Mouse (Mus musculus): ENCODE measurements around the gene Gxylt2.
A peak's percentile ranks its signal among the peaks of the same experiment; 100 is the strongest.

Gxylt2 gene

DNA sequence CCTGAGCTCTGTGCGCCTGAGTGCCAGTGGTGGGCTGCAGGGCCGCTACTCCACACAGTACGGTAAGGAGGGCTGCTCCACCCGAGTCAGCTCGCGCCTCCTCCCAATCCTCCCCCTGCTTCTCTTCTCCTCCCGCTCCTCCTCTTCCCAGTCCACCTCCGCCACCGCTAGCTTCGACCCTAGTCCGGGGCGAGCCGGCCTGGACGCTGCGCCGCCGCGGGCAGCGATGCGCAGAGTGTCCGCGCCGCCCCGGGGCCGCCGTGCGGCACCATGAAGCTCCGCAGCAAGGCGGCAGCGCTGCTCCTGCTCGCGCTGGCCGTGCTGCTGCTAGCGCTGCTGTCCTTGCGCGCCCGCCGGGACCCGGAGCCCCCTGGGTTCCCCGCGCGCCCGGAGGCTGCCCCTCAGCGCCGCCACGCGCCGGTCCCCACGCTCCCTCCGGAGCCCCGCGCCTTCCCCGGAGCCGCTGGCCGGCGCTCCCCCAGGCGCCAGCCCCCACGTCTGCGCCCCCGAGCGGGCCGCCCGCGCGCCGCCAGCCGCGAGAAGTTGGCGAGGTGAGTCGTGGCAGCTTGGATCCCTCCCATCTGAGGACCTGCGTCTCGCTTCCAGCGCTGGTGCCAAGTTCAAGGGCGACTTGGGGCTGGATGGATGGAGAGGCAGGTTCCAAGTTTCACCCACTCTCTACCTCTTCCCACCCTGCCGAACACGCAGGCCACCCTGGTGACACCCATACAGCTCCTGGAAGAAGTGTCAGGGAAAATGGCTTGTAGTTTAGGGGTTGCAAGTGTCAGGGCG, at the start of gene Gxylt2:
Gxylt2 (plus strand) TSS at position 161 of the 792 bp plus-strand sequence.
- no peak for DNase-seq

DNA sequence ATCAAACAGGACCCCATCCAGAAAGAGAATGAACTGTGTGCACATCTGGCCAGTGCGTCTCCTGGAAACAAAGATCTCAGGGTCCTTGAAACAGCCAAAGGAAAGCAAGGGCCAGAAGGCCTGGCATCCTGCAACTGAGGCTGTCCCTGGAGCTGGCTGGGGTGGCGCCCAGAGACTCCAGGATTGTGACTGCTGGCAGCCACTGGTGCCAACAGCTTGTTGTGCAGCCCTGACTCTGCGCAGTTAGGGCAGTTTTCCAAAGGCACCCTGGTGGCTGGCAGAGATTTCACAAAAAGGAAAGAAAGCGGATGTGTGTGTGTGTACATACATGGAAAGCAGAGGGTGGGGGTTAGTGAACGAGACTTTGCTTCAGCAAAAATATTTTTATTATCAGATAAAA, 44.1 kb upstream of the Gxylt2 start:
- DNase-seq = no peak

DNA sequence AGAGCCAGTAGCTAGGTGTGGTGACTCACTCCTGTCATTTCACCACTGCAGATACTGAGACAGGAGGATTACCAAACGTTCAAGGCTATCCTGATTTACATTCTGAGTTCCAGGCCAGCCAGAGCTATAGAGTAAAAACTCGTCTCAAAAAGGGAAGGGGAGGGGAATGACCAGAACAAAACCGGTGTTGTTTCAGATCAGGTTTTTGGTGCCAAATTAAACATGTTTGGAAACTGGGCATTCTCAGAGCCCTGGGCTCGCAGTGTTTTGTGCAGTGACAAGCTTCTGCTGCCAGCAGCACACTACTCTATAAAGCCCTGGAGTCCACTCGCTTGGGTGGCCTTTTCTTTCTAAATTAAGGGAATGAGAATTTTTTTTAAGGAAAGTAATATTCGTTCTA, 42.3 kb upstream of the Gxylt2 start:
- DNase-seq = no peak

DNA sequence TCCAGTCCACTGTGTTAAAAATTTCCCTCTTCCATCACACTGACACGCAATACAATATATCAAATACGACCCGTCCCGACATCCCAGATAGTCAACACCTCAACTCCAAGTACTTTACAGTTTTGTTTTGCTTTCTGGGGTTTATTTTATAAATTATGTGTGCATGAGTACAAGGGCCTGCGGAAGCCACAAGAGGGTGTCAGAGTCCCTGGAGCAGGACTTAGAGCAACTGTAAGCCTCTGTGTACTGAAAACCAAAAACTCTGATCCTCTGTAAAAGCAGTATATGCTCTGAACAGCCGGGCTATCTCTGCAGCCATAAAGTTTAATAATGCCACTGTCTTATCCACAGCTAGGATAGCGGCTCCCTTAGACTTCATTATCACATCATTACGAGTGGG, 36.9 kb upstream of the Gxylt2 start:
- no peak for DNase-seq

DNA sequence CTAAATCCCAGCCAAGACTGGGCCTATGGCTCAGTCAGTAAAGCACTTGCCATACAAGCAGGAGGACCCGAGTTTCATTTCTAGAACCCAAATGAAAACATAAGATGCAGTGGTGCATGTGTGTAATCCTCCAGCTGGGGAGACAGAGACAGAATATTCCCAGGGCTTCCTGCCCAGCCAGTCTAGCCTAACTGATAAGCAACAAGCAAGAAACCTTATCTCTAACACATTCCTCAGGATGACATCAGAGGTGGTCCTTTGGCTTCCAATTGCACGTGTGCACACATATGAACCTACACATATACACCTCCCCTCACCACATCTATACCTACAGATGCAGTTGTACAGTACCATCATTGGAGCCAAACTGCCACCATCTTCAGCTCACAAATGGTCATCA, 35.7 kb upstream of the Gxylt2 start:
- DNase-seq = no peak

DNA sequence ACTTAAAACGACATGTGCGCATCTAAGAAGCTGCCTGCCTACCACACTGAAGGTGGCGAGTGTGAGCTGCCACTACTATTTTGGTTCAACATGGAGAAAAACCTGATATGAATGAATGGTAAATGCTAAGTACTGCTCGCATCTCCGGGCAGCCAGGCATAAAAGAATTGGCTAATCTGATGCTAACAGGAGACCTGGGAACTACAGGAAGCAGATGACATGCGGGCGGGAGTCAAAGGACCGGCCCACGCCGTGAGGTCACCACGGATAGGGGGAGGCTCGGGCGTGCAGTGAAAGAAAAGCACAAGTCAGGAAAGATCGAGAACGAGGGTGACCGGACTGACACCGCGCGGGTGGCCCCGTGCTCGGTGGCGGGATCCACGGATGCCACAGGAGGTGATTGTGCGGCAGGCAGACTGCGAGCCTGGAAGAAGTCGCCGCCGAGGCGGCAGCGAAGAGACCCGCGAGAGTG, 34.1 kb upstream of the Gxylt2 start:
- peak; percentile 48 to 53 for DNase-seq

DNA sequence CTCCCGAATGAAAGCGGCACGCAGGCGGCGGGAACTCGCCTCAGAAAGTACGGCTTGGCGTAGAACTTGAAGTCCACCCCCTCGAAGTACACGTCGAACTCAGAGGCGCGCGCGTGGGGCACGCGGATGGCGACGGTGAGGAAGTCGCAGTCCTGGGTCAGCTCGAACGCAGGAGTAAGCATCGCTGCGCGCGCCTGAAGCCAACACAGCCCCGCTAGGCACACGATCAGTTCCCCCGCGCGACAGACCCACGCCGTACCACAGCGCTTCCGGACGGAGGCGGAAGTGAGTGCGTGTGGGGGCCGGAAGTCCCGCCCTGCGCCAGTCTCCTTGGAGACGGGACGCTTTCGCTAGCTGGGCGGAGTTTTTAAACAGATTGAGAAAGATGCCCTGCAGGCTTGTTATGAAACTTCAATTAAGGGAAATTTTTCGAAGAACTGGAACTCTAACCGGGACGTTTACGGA, 33.6 kb upstream of the Gxylt2 start, which contains the start of gene Shq1:
Shq1 (minus strand) TSS at position 278 of the 465 bp plus-strand sequence.
- peak; percentile 93 for DNase-seq

DNA sequence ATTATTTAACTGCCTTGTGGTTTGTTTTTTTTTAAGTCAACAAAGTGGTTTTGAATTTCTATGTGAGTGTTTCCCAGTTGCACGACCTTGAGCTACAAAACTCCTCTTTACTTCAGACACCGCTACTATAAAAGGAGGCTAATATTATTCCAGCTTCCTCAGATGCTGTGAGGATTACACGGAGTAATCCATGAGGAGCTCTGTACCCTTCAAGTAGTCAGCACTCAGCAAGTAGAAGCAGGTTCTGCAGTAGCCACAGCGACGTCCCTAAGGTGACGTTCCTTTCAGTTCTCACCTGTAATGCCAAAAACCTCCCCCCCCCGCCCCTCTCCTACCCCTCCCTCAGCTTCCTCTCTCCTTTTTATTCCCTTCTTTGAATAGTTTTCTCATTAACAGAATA, 33.1 kb upstream of the Gxylt2 start:
- no peak for DNase-seq

DNA sequence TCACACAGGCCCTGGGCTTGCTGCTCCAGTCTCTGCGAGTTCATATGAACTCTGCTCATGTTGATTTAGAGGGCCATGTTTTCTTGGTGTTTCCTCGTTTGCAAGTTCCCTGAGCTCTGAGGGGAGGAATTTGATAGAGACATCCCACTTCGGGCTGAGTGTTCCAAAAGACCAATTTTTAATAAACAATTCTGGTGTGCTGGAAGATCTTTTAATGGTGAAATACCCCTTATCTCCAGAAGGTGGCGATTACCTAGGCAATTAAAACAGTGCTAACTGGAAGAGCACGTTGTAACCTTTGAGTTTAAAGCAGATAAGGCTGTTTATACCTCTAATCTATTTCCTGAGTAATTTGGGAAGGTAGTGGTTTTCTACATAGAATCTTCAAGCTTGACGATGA, 29.6 kb upstream of the Gxylt2 start:
- peak; percentile 19 for DNase-seq

DNA sequence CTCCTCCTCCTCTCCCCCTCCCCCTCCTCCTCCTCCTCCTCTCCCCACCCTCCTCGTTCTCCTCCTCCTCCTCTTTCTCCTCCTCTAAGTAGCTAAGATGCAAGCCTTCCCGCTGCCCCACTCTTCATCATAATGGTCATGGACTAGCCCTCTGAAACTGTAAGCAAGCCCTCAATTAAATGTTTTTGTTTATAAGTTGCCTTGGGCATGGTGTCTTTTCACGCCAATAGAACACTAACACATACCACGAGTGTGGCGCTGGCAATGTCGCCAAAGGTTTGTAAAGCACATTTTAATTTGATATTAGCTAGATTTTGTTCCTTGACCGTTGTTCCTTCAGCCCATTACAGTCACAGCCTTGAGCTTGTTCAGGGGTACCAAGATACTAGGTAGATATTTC, 28.1 kb upstream of the Gxylt2 start:
- no peak for DNase-seq

DNA sequence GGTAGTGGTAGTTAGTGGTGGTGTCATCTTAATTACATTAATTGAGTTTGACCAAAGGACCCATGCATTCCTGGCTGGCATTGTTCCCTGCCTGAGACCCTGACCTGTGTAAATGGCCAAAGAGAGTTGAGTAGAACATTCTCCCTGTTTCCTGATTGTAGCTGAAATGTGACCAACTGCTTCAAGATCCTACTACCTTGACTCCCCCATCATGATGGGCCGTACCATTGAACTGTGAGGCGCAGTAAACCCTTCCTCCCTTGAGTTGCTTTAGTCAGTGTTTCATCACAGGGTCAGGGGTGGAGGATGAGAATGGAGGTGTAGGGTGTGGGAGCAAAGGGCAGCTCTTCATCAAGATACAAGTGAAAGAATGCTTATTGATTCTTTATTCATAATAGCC, 25.9 kb upstream of the Gxylt2 start:
- no peak for DNase-seq

DNA sequence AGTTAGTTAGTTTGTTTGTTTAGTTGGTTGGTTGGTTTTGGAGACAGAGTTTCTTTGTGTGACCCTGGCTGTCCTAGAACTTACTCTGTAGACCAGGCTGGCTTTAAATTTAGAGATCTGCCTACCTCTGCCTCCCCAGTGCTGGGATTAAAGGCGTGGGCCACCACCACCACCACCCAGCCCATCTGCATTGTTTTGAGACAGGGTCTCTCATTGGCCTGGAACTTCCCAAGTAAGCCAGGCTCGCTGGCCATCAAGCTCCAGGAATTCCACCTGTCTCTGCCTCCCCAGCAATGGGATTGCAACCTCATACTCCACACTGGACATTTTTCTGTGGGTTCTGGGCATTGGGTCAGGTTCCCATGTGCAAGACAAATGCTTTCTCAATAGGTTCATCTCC, 18.2 kb upstream of the Gxylt2 start:
- DNase-seq = no peak

DNA sequence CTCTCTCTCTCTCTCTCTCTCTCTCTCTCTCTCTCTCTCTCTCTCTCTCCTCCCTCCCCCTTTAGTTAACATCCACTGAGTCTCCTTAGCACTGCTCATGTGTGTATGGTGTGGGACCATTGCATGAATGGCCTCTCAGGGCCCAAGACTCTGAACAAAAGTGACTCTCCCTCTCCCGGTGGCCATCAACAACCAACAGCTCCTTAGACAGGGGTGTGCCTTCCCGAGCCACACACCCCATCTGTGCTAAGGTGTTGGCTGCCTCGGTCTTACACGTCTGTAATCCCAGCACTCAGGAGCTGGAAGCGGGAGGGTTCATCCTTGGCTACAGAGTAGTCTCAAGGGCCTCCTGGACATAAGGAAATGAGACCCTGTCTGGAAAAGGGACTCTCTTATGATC, 4.5 kb upstream of the Gxylt2 start:
- no peak for DNase-seq

DNA sequence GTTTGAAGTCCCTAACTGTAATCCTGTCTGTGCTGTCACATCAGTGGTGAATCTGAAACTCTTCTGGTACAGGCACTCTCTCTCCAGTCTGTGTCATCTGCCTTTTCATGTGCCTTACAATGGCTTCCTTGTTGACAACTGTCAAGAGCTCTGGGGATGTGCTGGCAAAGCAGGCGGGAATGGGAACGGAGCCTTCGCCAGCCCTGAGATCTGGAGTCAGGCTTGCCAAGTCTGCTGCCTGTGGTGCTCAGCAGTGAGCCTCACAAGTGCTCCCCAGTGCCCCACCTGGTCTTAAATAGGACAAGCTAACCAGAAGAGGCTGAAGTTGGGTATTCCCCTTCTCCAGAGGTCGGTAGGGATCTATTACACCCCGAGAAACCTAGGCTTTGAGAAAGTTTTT, 3.8 kb upstream of the Gxylt2 start:
- DNase-seq = no peak

DNA sequence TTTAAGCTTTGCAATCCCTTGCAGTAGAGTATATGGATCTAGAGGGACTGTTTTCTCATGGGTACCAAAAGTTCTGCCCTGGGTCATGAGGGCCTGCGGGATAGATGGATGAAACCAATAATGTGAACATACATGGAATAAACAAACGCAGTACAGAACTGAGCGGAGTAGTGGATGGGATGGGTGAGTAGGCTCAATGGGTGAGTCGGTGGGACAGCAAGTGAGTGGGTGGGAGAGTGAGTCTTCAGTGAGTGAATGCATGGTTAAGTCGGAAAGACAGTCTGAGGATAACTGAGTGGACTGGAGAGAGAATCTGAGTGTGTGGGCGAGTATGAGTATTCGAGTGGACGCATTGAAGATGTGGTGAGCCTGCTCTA, 349 bp upstream of the Gxylt2 start:
- DNase-seq = no peak

DNA sequence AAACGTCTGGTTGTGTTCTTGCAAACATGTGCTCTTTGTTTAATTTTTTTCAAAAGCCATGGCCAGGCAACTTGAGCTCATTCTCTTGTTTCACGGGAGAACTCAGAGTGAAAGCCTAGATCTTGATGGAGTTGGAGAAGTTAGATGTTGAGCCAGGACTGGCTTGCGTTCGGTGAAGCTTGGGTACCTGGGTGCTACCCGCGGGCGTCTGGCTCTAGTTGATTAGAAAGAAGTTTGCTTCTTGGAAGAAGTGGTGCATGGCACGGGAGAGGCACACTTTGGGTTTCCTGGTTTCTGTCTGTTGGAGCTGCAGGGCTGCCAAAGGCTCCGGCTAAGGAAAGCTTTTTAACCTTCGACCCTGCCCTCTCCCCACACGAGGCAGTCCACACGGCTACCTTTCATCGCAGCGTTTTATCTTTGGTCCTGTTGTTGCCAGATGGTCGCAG, 855 bp downstream of the Gxylt2 start:
- no peak for DNase-seq

DNA sequence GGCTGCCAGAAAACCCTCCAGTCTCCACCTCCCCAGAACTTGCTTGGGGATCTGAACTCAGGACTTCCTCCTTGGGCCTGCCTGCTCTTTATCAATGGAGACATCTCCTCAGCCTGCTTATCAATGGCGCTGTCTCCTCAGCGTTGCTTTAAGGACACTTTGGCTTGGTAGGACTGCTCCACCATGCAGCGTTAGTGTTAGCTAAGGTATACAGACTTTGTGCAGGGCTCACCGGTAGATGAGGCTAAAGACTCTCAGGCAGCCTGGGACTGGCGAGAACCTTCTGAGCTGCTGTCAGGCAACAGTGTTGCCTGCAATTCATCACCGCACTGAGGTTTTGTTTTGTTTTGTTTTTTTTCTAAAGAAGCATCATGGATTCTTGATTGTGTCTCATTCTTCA, 2.3 kb downstream of the Gxylt2 start:
- no peak for DNase-seq

DNA sequence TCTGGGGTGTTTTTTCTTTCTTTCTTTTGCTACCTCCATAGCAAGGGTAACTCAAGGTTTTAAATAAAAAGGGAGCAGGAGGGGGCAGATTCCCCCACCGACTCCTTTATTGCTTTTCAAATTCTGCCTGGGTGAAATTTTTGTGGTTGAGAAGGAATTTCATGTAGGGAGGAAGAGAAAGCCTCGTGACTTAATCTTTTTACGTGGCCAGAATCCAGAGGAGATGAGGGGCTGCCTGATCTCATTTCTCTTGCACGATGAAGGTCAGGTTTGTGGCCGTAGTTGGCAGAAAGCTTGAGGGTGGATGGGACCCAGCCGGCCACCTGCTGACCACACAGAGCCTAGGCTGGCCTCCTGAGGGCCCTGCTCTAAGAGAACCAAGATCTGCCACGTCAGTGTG, 3.0 kb downstream of the Gxylt2 start:
- no peak for DNase-seq

DNA sequence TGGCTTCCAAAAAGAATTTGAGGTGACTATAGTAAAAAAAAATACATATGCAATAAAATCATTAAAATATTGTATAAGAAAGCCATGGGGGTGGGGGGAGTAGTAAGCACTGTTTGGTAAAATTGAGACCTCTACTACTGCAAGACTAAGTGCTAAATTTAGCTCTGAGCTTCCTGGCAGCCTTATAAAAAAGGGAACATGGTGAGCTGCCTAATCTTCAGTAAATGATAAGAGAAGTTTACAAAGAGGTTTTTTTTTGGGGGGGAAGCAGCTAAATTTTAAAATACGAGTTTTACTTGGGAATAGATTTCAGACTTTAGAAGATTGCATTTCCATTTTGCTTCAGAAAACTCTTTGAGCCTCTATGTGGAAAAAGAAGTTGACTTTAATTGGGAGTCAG, 3.7 kb downstream of the Gxylt2 start:
- DNase-seq = no peak

DNA sequence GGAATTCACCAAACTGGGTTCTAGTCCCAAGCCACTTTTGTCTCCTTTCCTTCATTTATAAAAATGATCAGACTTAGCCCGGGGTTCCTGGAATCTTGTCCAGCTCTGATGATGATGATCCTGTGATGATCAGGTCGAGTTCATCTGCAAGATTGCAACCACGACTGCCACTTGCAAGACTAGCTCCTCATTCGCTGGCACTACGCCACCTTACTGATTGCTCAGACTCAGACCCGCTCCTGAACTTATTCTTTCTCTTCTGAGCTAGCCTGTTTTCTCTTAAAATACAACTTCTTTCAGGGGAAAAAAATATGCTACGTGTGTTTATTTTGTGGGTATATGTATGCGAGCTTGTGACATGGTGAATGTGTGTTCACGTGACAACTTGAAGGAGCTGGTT, 4.5 kb downstream of the Gxylt2 start:
- DNase-seq = no peak

DNA sequence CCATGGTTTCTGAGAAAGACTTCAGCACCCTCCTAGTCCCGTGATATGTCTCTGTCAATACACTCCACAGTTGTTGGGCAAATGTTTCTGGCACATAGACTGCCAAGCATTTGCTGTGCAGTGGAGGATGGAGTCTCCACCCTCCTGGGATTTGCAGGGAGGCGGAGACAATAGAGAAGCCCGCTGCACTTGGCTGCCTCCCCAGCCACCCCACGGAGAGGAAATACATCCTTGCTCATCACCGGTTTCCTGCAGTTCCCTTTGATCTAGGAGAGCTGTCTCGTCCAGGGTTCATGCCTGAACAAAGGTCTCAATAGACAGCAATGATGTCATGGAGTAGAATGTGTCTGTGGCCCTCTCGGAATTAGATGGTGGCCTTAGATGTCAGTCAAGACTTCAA, 4.9 kb downstream of the Gxylt2 start:
- DNase-seq = peak; percentile 6 to 13

DNA sequence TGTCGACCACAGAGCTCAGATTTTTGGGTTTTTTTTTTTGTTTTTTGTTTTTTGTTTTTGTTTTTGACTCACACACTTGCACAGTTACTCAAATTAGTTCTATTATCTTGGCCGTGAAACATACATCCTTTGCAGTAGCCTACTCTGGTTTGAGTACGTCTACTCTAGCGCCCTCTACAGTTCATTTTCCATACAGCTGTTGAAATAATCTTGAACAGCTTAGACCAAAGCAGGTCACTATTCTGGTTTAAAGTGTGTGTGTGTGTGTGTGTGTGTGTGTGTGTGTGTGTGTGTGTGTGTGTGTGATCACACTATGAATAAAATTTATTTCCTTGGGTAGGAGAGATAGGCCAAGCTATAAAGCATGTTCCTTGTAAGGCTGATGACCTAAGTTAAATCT, 5.6 kb downstream of the Gxylt2 start:
- no peak for DNase-seq

DNA sequence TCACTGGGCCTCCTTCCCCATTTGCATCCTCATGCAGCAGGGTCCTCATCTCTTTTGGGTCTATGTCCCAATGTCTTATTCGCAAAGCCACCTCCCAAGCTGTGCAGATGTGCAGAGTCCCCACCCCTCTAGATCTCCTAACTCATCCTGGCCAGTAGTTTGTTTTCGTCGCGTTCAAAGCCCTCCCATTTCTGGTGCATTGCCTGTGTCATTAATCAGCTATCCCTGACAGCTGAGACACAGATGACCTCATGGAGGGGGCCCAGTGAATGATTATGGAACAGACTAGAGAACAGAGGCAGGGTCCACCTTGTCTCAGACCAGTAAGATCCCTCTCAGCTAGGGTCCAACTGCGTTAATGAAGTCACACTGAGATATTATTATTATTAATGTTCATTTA, 6.3 kb downstream of the Gxylt2 start:
- DNase-seq = no peak

DNA sequence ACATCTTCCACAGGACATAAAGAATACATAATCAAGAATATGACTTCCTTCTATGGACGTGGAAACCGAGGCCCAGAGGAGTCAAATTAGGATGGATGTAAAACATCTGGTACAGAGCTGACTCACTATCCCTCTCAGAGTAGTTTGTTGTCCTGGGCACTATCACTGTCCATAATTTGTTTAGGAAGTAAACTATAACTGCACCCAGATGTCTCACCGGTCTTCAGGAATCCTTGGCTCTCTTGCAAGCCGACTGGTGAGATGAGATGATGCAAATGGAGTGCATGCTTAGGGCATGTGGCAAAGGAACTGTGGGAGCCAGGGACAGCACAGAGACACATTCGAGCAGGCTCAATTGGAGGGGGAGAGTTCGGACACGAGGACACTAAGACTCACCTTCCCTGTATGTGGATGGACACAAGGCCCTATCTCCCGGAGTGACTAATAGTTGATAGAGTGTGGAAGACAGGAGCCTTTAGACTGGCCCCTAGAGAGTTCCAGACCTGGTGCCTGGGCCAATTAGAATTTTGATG, 10.8 kb downstream of the Gxylt2 start:
- no peak for DNase-seq

DNA sequence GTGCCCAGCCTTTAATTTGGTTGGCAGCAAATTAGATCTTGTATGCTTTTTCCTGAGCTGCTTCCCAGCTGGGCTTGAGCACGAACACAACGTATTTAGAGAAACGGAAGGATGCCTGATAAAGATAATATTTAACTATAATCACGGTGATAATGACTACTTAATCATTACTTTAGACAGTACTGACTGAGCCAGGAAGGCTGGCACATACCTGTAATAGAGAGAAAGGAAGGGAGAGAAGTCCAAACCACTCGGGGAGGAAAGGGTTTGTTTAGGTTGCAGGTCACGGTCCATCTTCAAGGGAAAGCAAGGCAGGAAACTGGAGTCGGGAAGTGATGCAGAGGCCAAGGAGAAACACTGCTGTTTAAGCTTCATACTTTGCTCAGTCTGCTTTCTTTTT, 11.6 kb downstream of the Gxylt2 start:
- DNase-seq = no peak

All from B cell, adult 2 months (primary cell).